Mouse (Mus musculus) intestine, embryonic 15.5 days (tissue): ENCODE data around the gene Ppm1d. TPM values are rescaled to one million over a fixed set of nuclear protein-coding genes. Genes with fewer than 3 reads are reported as not detected.

Source experiments
- ATAC-seq: fragments of 200-750 bp; cut with Nextera tagmentation; 2 replicates; pipeline ENCODE4 v1.8.0; 2017; ENCODE audit warnings: moderate TSS enrichment, moderate library complexity
- H3K27ac ChIP-seq: fragments of 300-500 bp; sonication (generic); 2 replicates; pipeline ENCODE4 v1.5.1; 2015; ENCODE audit warnings: mild to moderate bottlenecking, inconsistent platforms
- H3K27me3 ChIP-seq: fragments of 300-500 bp; sonication (generic); replicated peaks from 2 replicates; pipeline ENCODE4 v1.6.1; 2015; ENCODE audit warnings: inconsistent platforms
- H3K36me3 ChIP-seq: fragments of 300-500 bp; sonication (generic); 2 replicates; pipeline ENCODE4 v1.6.1; 2015; ENCODE audit warnings: inconsistent platforms
- H3K4me1 ChIP-seq: fragments of 300-500 bp; sonication (generic); replicated peaks from 2 replicates; pipeline ENCODE4 v1.6.1; 2015; ENCODE audit warnings: inconsistent platforms
- H3K4me2 ChIP-seq: fragments of 300-500 bp; sonication (generic); replicated peaks from 2 replicates; pipeline ENCODE4 v1.6.1; 2015; ENCODE audit warnings: mild to moderate bottlenecking, inconsistent platforms
- H3K4me3 ChIP-seq: fragments of 300-500 bp; sonication (generic); replicated peaks from 2 replicates; pipeline ENCODE4 v1.5.1; 2015; ENCODE audit warnings: inconsistent platforms
- H3K9ac ChIP-seq: fragments of 300-500 bp; sonication (generic); 2 replicates; pipeline ENCODE4 v1.6.1; 2015; ENCODE audit warnings: inconsistent platforms
- H3K9me3 ChIP-seq: fragments of 300-500 bp; sonication (generic); 2 replicates; pipeline ENCODE4 v1.6.1; 2016; ENCODE audit warnings: inconsistent platforms
- WGBS: fragments of 180-500 bp; shearing (Covaris S2); methylation state at CpG from one replicate; pipeline ENCODE4 v1.1.7; 2015; 5-methylcytosine and 5-hydroxymethylcytosine counted together
- polyA plus RNA-seq: library from polyadenylated mRNA; unstranded; fragments of >200 nt; fragmentation: Nextera tagmentation; extraction: Ambion mirVana; gene quantifications from 2 replicates; pipeline ENCODE4 v1.2.1, GENCODE M21; 2015

The Ppm1d gene
- polyA plus RNA-seq, 1 experiment from 2014 or later: 13.8 TPM

GRCm38 (mm10) chr11:85301836-85302235 is 9.2 kb upstream of the Ppm1d start:
- no peak overlapping the region for H3K27ac ChIP-seq
- ATAC-seq: no peak
- WGBS: 68% methylated on average over 2 of the region's 2 CpGs
- H3K4me2 ChIP-seq: no peak overlapping the region
- H3K36me3 ChIP-seq: no peaks in the 10 kb centered on the region
- H3K9me3 ChIP-seq: no peaks in the 10 kb centered on the region
- H3K4me1 ChIP-seq: no peaks in the 10 kb centered on the region
- H3K27me3 ChIP-seq: no peaks in the 10 kb centered on the region
- H3K4me3 ChIP-seq: no peak overlapping the region
- H3K9ac ChIP-seq: no peak overlapping the region

- Histone ChIP-seq H3K27ac (no peak overlapping the region), H3K9me3 (no peaks in the 10 kb centered on the region), H3K4me1 (no peaks in the 10 kb centered on the region), H3K4me3 (no peak overlapping the region), H3K27me3 (no peaks in the 10 kb centered on the region), H3K4me2 (no peak overlapping the region), H3K36me3 (no peaks in the 10 kb centered on the region), H3K9ac (no peak overlapping the region)
- no peak for ATAC-seq
- WGBS: 44% methylated on average over 4 of the region's 4 CpGs
Observed at GRCm38 (mm10) chr11:85306577-85307260, 4.3 kb upstream of the Ppm1d start.

GRCm38 (mm10) chr11:85308799-85309198 is 2.2 kb upstream of the Ppm1d start:
- ATAC-seq: no peak
- no peak overlapping the region for H3K9ac ChIP-seq
- H3K27ac ChIP-seq: no peak overlapping the region
- WGBS: 78% methylated on average over 2 of the region's 2 CpGs
- H3K27me3 ChIP-seq: no peaks in the 10 kb centered on the region
- no peak overlapping the region for H3K4me2 ChIP-seq
- no peaks in the 10 kb centered on the region for H3K9me3 ChIP-seq
- no peaks in the 10 kb centered on the region for H3K36me3 ChIP-seq
- no peak overlapping the region for H3K4me3 ChIP-seq
- H3K4me1 ChIP-seq: peaks cover 4% of the 10 kb centered on the region; the same call in 1 of the 2 replicates

GRCm38 (mm10) chr11:85310407-85310712 is 684 bp upstream of the Ppm1d start:
- H3K4me1 ChIP-seq: peaks cover 4% of the 10 kb centered on the region; the same call in 1 of the 2 replicates
- peak overlapping the region; percentile 83 for H3K4me2 ChIP-seq
- no peak for ATAC-seq
- no peaks in the 10 kb centered on the region for H3K9me3 ChIP-seq
- 1% methylated on average over 15 of the region's 15 CpGs for WGBS
- H3K9ac ChIP-seq: peak overlapping the region; percentile 59
- peaks cover 4% of the 10 kb centered on the region; the same call in 1 of the 2 replicates for H3K36me3 ChIP-seq
- H3K27ac ChIP-seq: peak overlapping the region; percentile 92
- peak overlapping the region; percentile 72 for H3K4me3 ChIP-seq
- H3K27me3 ChIP-seq: no peaks in the 10 kb centered on the region

- no peaks in the 10 kb centered on the region for H3K27me3 ChIP-seq
- H3K27ac ChIP-seq: peak overlapping the region; percentile 81
- WGBS: under 1% methylated on average over 39 of the region's 56 CpGs
- peaks cover 4% of the 10 kb centered on the region; the same call in 1 of the 2 replicates for H3K4me1 ChIP-seq
- peak overlapping the region; percentile 86 for H3K4me2 ChIP-seq
- peak; percentile 41 for ATAC-seq
- peak overlapping the region; percentile 68 for H3K9ac ChIP-seq
- H3K4me3 ChIP-seq: peak overlapping the region; percentile 72
- peaks cover 4% of the 10 kb centered on the region; the same call in 1 of the 2 replicates for H3K36me3 ChIP-seq
- H3K9me3 ChIP-seq: no peaks in the 10 kb centered on the region
Observed at GRCm38 (mm10) chr11:85311645-85312490, 824 bp downstream of the Ppm1d start.

- no peak overlapping the region for H3K27ac ChIP-seq
- H3K4me1 ChIP-seq: peaks cover 4% of the 10 kb centered on the region; the same call in 1 of the 2 replicates
- peak overlapping the region; percentile 72 for H3K4me3 ChIP-seq
- H3K27me3 ChIP-seq: no peaks in the 10 kb centered on the region
- ATAC-seq: no peak
- 14% methylated on average over 2 of the region's 2 CpGs for WGBS
- no peaks in the 10 kb centered on the region for H3K9me3 ChIP-seq
- H3K9ac ChIP-seq: no peak overlapping the region
- H3K36me3 ChIP-seq: peaks cover 4% of the 10 kb centered on the region; the same call in 1 of the 2 replicates
- peak overlapping the region; percentile 86 for H3K4me2 ChIP-seq
Observed at GRCm38 (mm10) chr11:85312818-85313217, 1.8 kb downstream of the Ppm1d start.

- peak overlapping the region; percentile 86 for H3K4me2 ChIP-seq
- peaks cover 4% of the 10 kb centered on the region; the same call in 1 of the 2 replicates for H3K36me3 ChIP-seq
- 77% methylated on average over 3 of the region's 3 CpGs for WGBS
- H3K27ac ChIP-seq: no peak overlapping the region
- no peaks in the 10 kb centered on the region for H3K27me3 ChIP-seq
- peak overlapping the region; percentile 72; the same call in 1 of the 2 replicates for H3K4me3 ChIP-seq
- H3K4me1 ChIP-seq: peaks cover 4% of the 10 kb centered on the region; the same call in 1 of the 2 replicates
- no peak overlapping the region for H3K9ac ChIP-seq
- no peaks in the 10 kb centered on the region for H3K9me3 ChIP-seq
- no peak for ATAC-seq
Observed at GRCm38 (mm10) chr11:85313361-85313760, 2.3 kb downstream of the Ppm1d start.

DNA sequence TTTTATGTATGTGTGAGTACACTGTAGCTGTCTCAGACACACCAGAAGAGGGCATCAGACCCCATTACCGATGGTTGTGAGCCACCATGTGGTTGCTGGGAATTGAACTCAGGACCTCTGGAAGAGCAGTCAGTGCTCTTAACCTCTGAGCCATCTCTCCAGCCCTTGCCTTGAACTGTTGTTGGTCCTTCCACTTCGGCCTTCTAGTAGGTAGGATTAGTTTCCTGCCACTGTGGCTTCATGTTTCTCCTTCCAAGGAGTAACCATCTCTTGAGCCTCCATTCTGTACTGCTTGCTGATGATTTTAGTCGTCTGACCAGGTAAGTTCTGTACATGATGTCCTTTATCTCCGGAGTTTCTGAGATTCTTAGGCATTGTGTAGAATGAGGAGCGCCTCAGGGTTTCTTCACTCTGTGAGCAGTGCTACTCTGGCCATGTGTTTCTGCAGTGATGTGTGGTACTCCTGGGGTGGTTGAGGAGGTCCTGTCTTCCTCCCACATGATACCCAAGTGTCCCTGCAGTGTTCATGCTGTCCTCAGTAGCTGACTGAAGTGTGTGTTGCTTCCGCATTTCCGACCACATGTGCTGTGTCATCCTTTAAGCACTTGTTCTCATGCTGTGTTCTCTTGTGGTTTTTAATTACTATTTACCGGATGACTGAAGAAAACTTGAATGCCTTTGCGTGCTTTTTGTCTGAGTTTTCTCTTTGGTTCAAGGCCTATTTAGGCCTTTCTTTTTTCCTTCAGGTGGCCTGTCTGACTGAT is 12.7 kb downstream of the Ppm1d start:
- Histone ChIP-seq H3K27me3 (no peaks in the 10 kb centered on the region), H3K4me2 (no peak overlapping the region), H3K4me1 (no peaks in the 10 kb centered on the region), H3K36me3 (no peaks in the 10 kb centered on the region), H3K4me3 (no peak overlapping the region), H3K9ac (no peak overlapping the region), H3K27ac (no peak overlapping the region), H3K9me3 (no peaks in the 10 kb centered on the region)
- WGBS: 88% methylated on average over 9 of the region's 9 CpGs
- ATAC-seq: no peak

DNA sequence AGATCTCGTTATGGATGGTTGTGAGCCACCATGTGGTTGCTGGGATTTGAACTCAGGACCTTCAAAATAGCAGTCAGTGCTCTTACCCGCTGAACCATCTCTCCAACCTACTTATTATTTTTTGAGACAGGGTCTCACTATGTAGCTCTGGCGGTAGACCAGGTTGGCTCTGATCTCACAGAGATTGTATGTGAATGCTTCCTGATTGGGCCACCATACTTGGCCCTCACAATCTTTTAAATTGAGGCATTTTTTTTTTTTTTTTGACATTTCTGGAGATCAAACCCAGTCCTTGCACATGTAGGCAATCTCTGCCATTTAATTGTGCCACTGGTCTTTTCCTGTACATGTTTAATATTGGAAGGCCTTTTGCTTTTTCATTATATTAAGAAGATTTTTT is 17.7 kb downstream of the Ppm1d start:
- Histone ChIP-seq H3K4me1 (no peaks in the 10 kb centered on the region), H3K27me3 (no peaks in the 10 kb centered on the region), H3K9me3 (no peaks in the 10 kb centered on the region), H3K4me3 (no peak overlapping the region), H3K36me3 (peaks cover 8% of the 10 kb centered on the region; the same call in 1 of the 2 replicates), H3K27ac (no peak overlapping the region), H3K9ac (no peak overlapping the region), H3K4me2 (no peak overlapping the region)
- WGBS: 96% methylated on average over 3 of the region's 3 CpGs
- ATAC-seq: no peak

DNA sequence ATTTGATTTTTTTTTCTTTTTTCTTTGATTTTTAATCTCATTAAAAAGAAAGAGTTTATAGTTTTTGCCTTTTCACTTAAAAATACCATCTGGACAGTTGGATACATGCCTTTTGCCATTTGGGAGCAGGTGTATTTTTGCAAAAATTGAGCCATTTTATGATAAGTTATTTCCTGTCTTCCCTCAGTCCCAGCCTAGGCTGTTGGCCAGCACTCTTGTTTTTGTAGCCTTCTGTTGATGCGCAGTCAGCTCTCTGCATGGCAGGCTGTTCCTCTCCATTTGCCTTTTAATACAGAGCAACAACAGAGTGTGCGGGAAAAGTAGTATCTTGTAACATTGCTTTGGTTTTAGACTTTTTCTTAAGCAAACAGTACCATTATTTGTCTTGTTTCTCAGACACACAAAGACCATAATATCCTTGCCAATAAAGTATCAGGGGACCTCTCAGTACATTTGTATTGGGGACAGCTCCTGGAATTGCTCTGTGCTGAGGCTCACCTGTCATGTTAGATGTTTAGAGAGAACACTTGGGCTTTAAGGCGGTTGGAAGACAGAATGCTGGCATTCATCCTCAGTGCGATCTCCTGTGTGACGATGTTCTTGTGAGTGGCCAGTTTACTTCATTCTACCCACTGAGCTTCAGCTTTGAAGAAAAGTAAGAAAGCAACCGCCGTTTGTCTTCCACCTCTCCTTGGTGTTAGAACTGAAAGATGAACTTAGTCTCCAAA is 18.3 kb downstream of the Ppm1d start:
- ATAC-seq: no peak
- H3K9ac ChIP-seq: no peak overlapping the region
- H3K4me2 ChIP-seq: no peak overlapping the region
- no peaks in the 10 kb centered on the region for H3K4me1 ChIP-seq
- peaks cover 8% of the 10 kb centered on the region; the same call in 1 of the 2 replicates for H3K36me3 ChIP-seq
- H3K9me3 ChIP-seq: no peaks in the 10 kb centered on the region
- H3K27me3 ChIP-seq: no peaks in the 10 kb centered on the region
- no peak overlapping the region for H3K4me3 ChIP-seq
- 83% methylated on average over 7 of the region's 7 CpGs for WGBS
- no peak overlapping the region for H3K27ac ChIP-seq

DNA sequence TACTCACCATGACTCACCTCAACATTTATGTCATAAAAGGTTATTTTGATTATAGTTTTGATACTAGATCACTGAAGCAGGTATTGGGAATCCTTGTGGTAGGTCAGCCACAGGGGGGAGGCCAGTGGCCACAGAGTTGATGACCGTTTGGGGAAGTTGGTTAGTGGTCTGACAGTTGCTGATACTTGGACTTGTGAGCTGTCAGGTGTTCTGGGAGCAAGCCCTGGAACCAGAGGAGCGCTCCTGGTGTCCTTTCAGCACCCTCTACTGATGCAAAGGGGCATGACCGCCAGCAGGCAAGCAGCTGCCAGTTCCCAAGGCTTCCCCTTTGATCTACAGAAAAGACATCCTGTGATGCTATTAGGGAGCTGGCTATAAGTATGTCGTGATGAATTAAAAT is 23.7 kb downstream of the Ppm1d start:
- no peak overlapping the region for H3K4me3 ChIP-seq
- no peaks in the 10 kb centered on the region for H3K4me1 ChIP-seq
- no peaks in the 10 kb centered on the region for H3K27me3 ChIP-seq
- peaks cover 12% of the 10 kb centered on the region; the same call in 1 of the 2 replicates for H3K36me3 ChIP-seq
- H3K9me3 ChIP-seq: no peaks in the 10 kb centered on the region
- no peak for ATAC-seq
- no peak overlapping the region for H3K27ac ChIP-seq
- no peak overlapping the region for H3K9ac ChIP-seq
- no peak overlapping the region for H3K4me2 ChIP-seq
- WGBS: 41% methylated on average over 4 of the region's 4 CpGs
